Comparison of ENCODE assay signal across 1 mouse cellular context in genomic region chr11:30985877-30986624, GRCm38 (mm10).
A peak's percentile ranks its signal among the peaks of the same experiment; 100 is the strongest.
TF ChIP-seq lines count a peak whose summit lies in the region.

Chac2 (minus strand) TSS chr11:30986350.

TF ChIP-seq in CH12.LX, 34 proteins besides CTCF, POLR2A, EP300 and RAD21 (continued from another document):
- 0 out of 2 replicates have a peak, but pooled peaks have one; percentile 6 for TF ChIP-seq JUND (conservative IDR thresholded peaks at IDR 0.05; ENCODE audit: low read depth, low read length)
- TF ChIP-seq JUN (IDR thresholded peaks at IDR 0.05; ENCODE audit: insufficient read depth, low read depth, low read length) = no peak
- TF ChIP-seq CHD2 (IDR thresholded peaks at IDR 0.05; ENCODE audit: low read length) = peak; percentile 95
- TF ChIP-seq MAX (IDR thresholded peaks at IDR 0.05; ENCODE audit: low read length) = peak; percentile 56
- peak; percentile 80; the same call in 1 of the 2 replicates for TF ChIP-seq ZMIZ1 (IDR thresholded peaks at IDR 0.05; ENCODE audit: low read depth, low read length)
- TF ChIP-seq BHLHE40 (IDR thresholded peaks at IDR 0.05; ENCODE audit: low read depth, low read length) = no peak
- TF ChIP-seq USF1 (IDR thresholded peaks at IDR 0.05; ENCODE audit: low read depth, low read length) = no peak
- no peak for TF ChIP-seq ZKSCAN1 (IDR thresholded peaks at IDR 0.05; ENCODE audit: borderline replicate concordance, low read depth, low read length)
- no peak for TF ChIP-seq USF2 (conservative IDR thresholded peaks at IDR 0.05; ENCODE audit: low read depth, low read length)
- TF ChIP-seq NRF1 (IDR thresholded peaks at IDR 0.05; ENCODE audit: low read depth, low read length) = peak; percentile 35
- peak; percentile 59 for TF ChIP-seq MYC (IDR thresholded peaks at IDR 0.05; ENCODE audit: low read depth, low read length)
- TF ChIP-seq E2F4 (IDR thresholded peaks at IDR 0.05; ENCODE audit: insufficient replicate concordance, low read depth, low read length) = no peak
- TF ChIP-seq ZC3H11A (IDR thresholded peaks at IDR 0.05; ENCODE audit: low read depth, low read length) = no peak
